Mouse (Mus musculus) MEL (cell line): ENCODE measurements around the gene Kctd10. TPM values are rescaled to one million over a fixed set of nuclear protein-coding genes. Genes with fewer than 3 reads are reported as not detected.

Source experiments
- DNase-seq: peaks from one replicate; pipeline ENCODE4 v3.0.0; 2011; ENCODE audit warnings: low read depth, low spot score
- H3K27ac ChIP-seq: 2 replicates; pipeline ENCODE4 v1.5.1; 2012; ENCODE audit warnings: low read depth, mild to moderate bottlenecking, control low read depth, low read length, moderate library complexity; ENCODE audit not compliant: control insufficient read depth
- H3K27me3 ChIP-seq, 2 experiments: fragments of 150-350 bp in 1 of 2; sonication (generic) in 1 of 2; 2 replicates each; pipeline ENCODE4 v1.6.1; 2012; ENCODE audit warnings: low read length in 2 of 2, mild to moderate bottlenecking in 2 of 2, improper control_type of control experiment in 1 of 2, moderate library complexity in 1 of 2; ENCODE audit not compliant: insufficient read depth in 2 of 2, control insufficient read depth in 1 of 2
- H3K36me3 ChIP-seq, 2 experiments: 2 replicates each; pipeline ENCODE4 v1.6.1; 2012 to 2014; ENCODE audit warnings: low read length in 2 of 2, improper control_type of control experiment in 1 of 2, inconsistent platforms in 1 of 2, mild to moderate bottlenecking in 1 of 2; ENCODE audit not compliant: insufficient read depth in 2 of 2, control insufficient read depth in 1 of 2
- H3K4me1 ChIP-seq, 2 experiments: fragments of 150-350 bp in 1 of 2; sonication (generic) in 1 of 2; 2 replicates each; pipeline ENCODE4 v1.6.1; 2012; ENCODE audit warnings: low read length in 2 of 2, improper control_type of control experiment in 1 of 2, mild to moderate bottlenecking in 1 of 2; ENCODE audit not compliant: insufficient read depth in 2 of 2, control insufficient read depth in 1 of 2
- H3K4me3 ChIP-seq, 2 experiments: fragments of 150-350 bp in 1 of 2; sonication (generic) in 1 of 2; 2 replicates each; pipeline ENCODE4 v1.5.1; 2012; ENCODE audit warnings: low read depth in 2 of 2, low read length in 2 of 2, mild to moderate bottlenecking in 2 of 2, moderate library complexity in 2 of 2, control low read depth in 1 of 2, improper control_type of control experiment in 1 of 2; ENCODE audit not compliant: control insufficient read depth in 1 of 2, insufficient read depth in 1 of 2
- H3K79me2 ChIP-seq: 2 replicates; pipeline ENCODE4 v1.6.1; 2012; ENCODE audit warnings: mild to moderate bottlenecking, low read length, moderate library complexity; ENCODE audit not compliant: control insufficient read depth, poor library complexity, insufficient read depth
- H3K9ac ChIP-seq: 2 replicates; pipeline ENCODE4 v1.6.1; 2012; ENCODE audit warnings: low read depth, mild to moderate bottlenecking, control low read depth, low read length, moderate library complexity; ENCODE audit not compliant: control insufficient read depth, poor library complexity, severe bottlenecking
- H3K9me3 ChIP-seq: fragments of 150-350 bp; sonication (generic); replicated peaks from 2 replicates; pipeline ENCODE4 v1.6.1; 2012; ENCODE audit warnings: mild to moderate bottlenecking, low read length, improper control_type of control experiment, moderate library complexity; ENCODE audit not compliant: insufficient read depth
- CTCF ChIP-seq, 3 experiments: IDR thresholded peaks in 2 of 3; conservative IDR thresholded peaks in 1 of 3; 2 replicates each; pipeline ENCODE4 v1.5.1; 2011 to 2012; ENCODE audit warnings: low read length in 3 of 3, low read depth in 2 of 3, mild to moderate bottlenecking in 2 of 3, improper control_type of control experiment in 1 of 3, inconsistent platforms in 1 of 3, mixed read lengths in 1 of 3, moderate library complexity in 1 of 3; ENCODE audit not compliant: control insufficient read depth in 1 of 3, insufficient read depth in 1 of 3, poor library complexity in 1 of 3, severe bottlenecking in 1 of 3
- E2F4 ChIP-seq: IDR thresholded peaks from 2 replicates; pipeline ENCODE4 v1.6.1; 2011; ENCODE audit warnings: low read depth, low read length, improper control_type of control experiment, borderline replicate concordance
- ELF1 ChIP-seq: IDR thresholded peaks from 2 replicates; pipeline ENCODE4 v1.6.1; 2014; ENCODE audit warnings: low read depth, mild to moderate bottlenecking, inconsistent platforms, low read length, improper control_type of control experiment, moderate library complexity
- ETS1 ChIP-seq: IDR thresholded peaks from 2 replicates; pipeline ENCODE4 v1.6.1; 2012; ENCODE audit warnings: low read depth, mild to moderate bottlenecking, inconsistent platforms, low read length, improper control_type of control experiment, moderate library complexity
- GATA1 ChIP-seq: IDR thresholded peaks from 2 replicates; pipeline ENCODE4 v1.6.1; 2011; ENCODE audit warnings: low read depth, low read length, improper control_type of control experiment
- HCFC1 ChIP-seq: IDR thresholded peaks from 2 replicates; pipeline ENCODE4 v1.6.1; 2012; ENCODE audit warnings: low read depth, mild to moderate bottlenecking, inconsistent platforms, low read length, improper control_type of control experiment, moderate library complexity
- JUND ChIP-seq: IDR thresholded peaks from 2 replicates; pipeline ENCODE4 v1.6.1; 2011; ENCODE audit warnings: low read depth, mild to moderate bottlenecking, improper control_type of control experiment, low read length
- KAT2A ChIP-seq: conservative IDR thresholded peaks from 2 replicates; pipeline ENCODE4 v1.6.1; 2012; ENCODE audit warnings: low read depth, low read length, improper control_type of control experiment, inconsistent platforms
- MAFK ChIP-seq: IDR thresholded peaks from 2 replicates; pipeline ENCODE4 v1.6.1; 2011; ENCODE audit warnings: low read depth, mild to moderate bottlenecking, low read length, improper control_type of control experiment, borderline replicate concordance
- MAX ChIP-seq: IDR thresholded peaks from 2 replicates; pipeline ENCODE4 v1.6.1; 2011; ENCODE audit warnings: low read length, improper control_type of control experiment
- MEF2A ChIP-seq: IDR thresholded peaks from 2 replicates; pipeline ENCODE4 v1.6.1; 2014; ENCODE audit warnings: low read depth, mild to moderate bottlenecking, inconsistent platforms, low read length, improper control_type of control experiment; ENCODE audit not compliant: poor library complexity, insufficient replicate concordance, severe bottlenecking; ENCODE audit errors: extremely low read depth
- MYB ChIP-seq: IDR thresholded peaks from 2 replicates; pipeline ENCODE4 v1.6.1; 2011; ENCODE audit warnings: mild to moderate bottlenecking, low read depth, low read length, improper control_type of control experiment
- NRF1 ChIP-seq: IDR thresholded peaks from 2 replicates; pipeline ENCODE4 v1.6.1; 2014; ENCODE audit warnings: low read depth, mild to moderate bottlenecking, inconsistent platforms, low read length, improper control_type of control experiment, moderate library complexity; ENCODE audit not compliant: poor library complexity, insufficient read depth, severe bottlenecking
- RAD21 ChIP-seq: IDR thresholded peaks from 2 replicates; pipeline ENCODE4 v1.6.1; 2011; ENCODE audit warnings: mild to moderate bottlenecking, low read depth, low read length, improper control_type of control experiment
- SIN3A ChIP-seq: IDR thresholded peaks from 2 replicates; pipeline ENCODE4 v1.6.1; 2012; ENCODE audit warnings: low read length, improper control_type of control experiment, inconsistent platforms
- SMC3 ChIP-seq: IDR thresholded peaks from 2 replicates; pipeline ENCODE4 v1.6.1; 2011; ENCODE audit warnings: low read depth, low read length, improper control_type of control experiment
- USF1 ChIP-seq: IDR thresholded peaks from 2 replicates; pipeline ENCODE4 v1.6.1; 2014; ENCODE audit warnings: low read depth, mild to moderate bottlenecking, inconsistent platforms, low read length, improper control_type of control experiment, moderate library complexity
- ZC3H11A ChIP-seq: IDR thresholded peaks from 2 replicates; pipeline ENCODE4 v1.6.1; 2012; ENCODE audit warnings: low read depth, mild to moderate bottlenecking, inconsistent platforms, low read length, improper control_type of control experiment
- polyA plus RNA-seq, 2 experiments: library from polyadenylated mRNA; stranded (reverse) in 1 of 2; unstranded in 1 of 2; fragments of >175 nt in 1 of 2; fragments of >200 nt in 1 of 2; gene quantifications; 2 replicates each; pipeline versions ENCODE4 v1.2.1 to v1.2.4; 2012; ENCODE audit warnings: low replicate concordance in 2 of 2, low read depth in 1 of 2; ENCODE audit not compliant: insufficient read length in 2 of 2, insufficient read depth in 1 of 2, missing spikeins in 1 of 2
- total RNA-seq: library from RNA; depleted of rRNA; stranded (reverse); fragments of 300-350 nt; gene quantifications from 2 replicates; pipeline ENCODE4 v1.2.3, GENCODE M21; 2012

Gene Kctd10
- total and polyA plus RNA-seq, 3 experiments: 42.2 to 47.8 TPM; not detected in 1

DNA sequence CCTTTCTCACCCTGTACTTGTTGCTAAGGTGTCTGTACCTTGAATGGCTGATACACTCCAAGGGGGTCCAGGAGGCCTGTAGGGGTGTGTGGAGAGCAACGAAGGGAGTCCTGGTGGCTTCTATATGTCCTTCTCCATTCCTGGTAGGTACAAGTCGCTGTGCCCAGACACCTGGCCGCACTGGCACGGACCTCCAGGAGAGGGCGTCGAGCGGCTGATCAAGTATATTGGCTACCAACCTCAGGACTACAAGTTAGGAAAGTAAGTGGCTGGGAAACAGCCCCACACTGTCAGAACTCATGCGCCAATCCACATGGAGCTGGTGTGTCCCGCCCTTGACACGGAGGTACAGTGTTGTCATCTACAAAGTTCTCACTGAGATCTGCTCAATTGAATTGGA, 28.8 kb downstream of the Kctd10 start:
- Histone ChIP-seq H3K4me1 (no peaks in the 10 kb centered on the region), H3K27me3 (no peaks in the 10 kb centered on the region), H3K36me3 (no peaks in the 10 kb centered on the region), H3K79me2 (no peaks in the 10 kb centered on the region), H3K4me3 (no peak overlapping the region), H3K9ac (no peak overlapping the region), H3K9me3 (no peaks in the 10 kb centered on the region), H3K27ac (no peak overlapping the region)
- TF ChIP-seq MEF2A (no peak), ZC3H11A (peak; percentile 29; the same call in 1 of the 2 replicates), MAFK (no peak), SMC3 (peak; percentile 60), CTCF (IDR thresholded peaks at IDR 0.05 in 2 of 3, conservative IDR thresholded peaks at IDR 0.05 in 1 of 3; ENCODE audit: control insufficient read depth in 1 of 3, insufficient read depth in 1 of 3, low read depth in 2 of 3, low read length in 3 of 3, poor library complexity in 1 of 3, severe bottlenecking in 1 of 3) (peak; percentile 38 to 65 (median 56); a peak in 5 of 6 replicates), RAD21 (peak; percentile 48), USF1 (no peak), GATA1 (no peak)
- DNase-seq: peak; percentile 50

DNA sequence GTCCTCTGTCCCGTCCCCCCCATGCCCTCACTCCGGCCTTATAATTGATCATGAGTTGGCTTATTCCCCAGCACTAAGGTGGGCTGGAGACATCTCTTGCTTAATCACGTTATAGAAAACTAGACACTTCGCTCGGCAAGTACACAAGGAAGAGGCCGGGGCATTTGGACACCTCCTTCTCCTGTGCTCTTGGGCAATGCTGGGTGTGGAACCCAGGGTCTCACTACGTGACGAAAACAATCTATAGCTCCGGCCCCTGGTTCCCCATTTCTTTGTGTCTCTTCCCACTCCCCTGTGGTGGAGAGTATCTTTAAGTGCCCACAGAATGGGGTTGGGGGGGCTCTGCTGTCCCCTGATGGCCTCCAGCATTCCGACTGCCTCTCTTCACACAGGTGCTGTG, 33.3 kb downstream of the Kctd10 start:
- no peak for DNase-seq
- Histone ChIP-seq H3K4me3 (no peak overlapping the region), H3K4me1 (0 out of 4 replicates have a peak, but pooled peaks cover 0 to 6% of the 10 kb centered on the region in 2 experiments), H3K27me3 (no peaks in the 10 kb centered on the region), H3K79me2 (no peaks in the 10 kb centered on the region), H3K9ac (no peak overlapping the region), H3K27ac (no peak overlapping the region), H3K9me3 (no peaks in the 10 kb centered on the region), H3K36me3 (no peaks in the 10 kb centered on the region)
- TF ChIP-seq CTCF (IDR thresholded peaks at IDR 0.05 in 2 of 3, conservative IDR thresholded peaks at IDR 0.05 in 1 of 3; ENCODE audit: control insufficient read depth in 1 of 3, insufficient read depth in 1 of 3, low read depth in 2 of 3, low read length in 3 of 3, poor library complexity in 1 of 3, severe bottlenecking in 1 of 3) (no peak), MAX (no peak), NRF1 (no peak), E2F4 (no peak), SIN3A (no peak), ETS1 (no peak), MYB (no peak), ELF1 (no peak), USF1 (no peak), HCFC1 (no peak), KAT2A (no peak), SMC3 (no peak), JUND (no peak)
